Mouse (Mus musculus) thymus, adult 2 months (tissue): ENCODE results near the gene Fpgs.

Experiments
- CTCF ChIP-seq: fragments of 200-500 bp; IDR thresholded peaks from 2 replicates; pipeline ENCODE4 v1.5.1; 2012; ENCODE audit warnings: mild to moderate bottlenecking, control low read depth, low read length, moderate library complexity, borderline replicate concordance; ENCODE audit not compliant: control insufficient read depth, poor library complexity, insufficient read depth; ENCODE audit errors: extremely low read depth
- POLR2A ChIP-seq: fragments of 200-500 bp; IDR thresholded peaks from 2 replicates; pipeline ENCODE4 v1.6.1; 2012; ENCODE audit warnings: mild to moderate bottlenecking, low read length, control low read depth, moderate library complexity; ENCODE audit not compliant: control insufficient read depth, poor library complexity, insufficient read depth; ENCODE audit errors: extremely low read depth

DNA sequence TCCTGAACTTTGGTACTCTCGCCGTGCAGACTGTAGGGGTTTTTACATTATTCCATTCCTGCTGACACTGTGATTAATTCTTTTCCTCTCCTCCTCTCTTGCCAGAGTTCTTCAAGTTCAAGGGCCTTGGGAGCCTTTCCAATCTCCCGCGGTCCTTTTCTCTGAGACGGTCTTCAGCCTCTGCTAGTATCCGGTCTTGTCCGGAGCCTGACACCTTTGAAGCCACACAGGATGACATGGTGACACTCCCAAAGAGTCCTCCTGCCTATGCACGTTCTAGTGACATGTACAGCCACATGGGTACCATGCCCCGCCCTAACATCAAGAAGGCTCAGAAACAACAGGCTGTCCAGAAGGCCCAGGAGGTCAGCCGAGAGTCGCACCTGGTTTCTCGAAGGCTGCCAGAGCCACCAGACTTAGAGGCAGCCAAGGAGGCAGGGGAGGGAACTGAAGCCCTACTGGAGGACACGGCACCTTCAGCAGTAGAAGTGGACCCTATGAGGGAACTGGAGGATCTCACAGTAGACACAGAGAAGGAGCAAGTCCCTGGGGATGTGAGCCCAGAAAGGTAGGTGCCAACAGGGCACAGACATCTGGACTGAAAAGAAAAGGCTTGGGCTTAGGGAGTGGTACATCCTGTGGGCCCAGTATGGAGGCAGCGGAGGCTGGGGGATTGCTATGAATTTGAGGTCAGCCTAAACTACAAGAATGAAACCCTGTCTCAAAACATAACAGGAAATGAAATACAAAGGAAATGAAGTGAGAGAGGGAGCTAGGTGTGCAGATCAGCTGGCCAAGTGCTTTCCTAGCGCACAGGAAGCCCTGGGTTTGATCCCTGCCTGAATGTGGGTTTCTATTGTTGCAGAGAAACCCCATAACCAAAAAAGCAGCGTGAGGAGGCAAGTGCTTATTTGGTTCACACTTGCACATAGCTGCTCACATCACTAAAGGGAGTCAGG is 21.2 kb upstream of the Fpgs start:
- TF ChIP-seq POLR2A (no peak), CTCF (no peak)
